Mouse (Mus musculus): ENCODE results near the gene Amigo2.

- TF ChIP-seq CTCF (IDR thresholded peaks at IDR 0.05; ENCODE audit: low read depth), result no peak
- TF ChIP-seq EP300 (IDR thresholded peaks at IDR 0.05; ENCODE audit: low read depth), result no peak
These were observed 41.6 kb upstream of the Amigo2 start for GRCm38 (mm10) chr15:97288690-97289089.
